Mouse (Mus musculus) thymus, postnatal 4 days (tissue): ENCODE data around the gene Memo1.

Experiments
- DNase-seq: peaks from one replicate; pipeline ENCODE4 v3.0.0; 2021

Gene Memo1

GRCm38 (mm10) chr17:74293687-74294425 is 1.5 kb downstream of the Memo1 start:
- DNase-seq: peak; percentile 62

- no peak for DNase-seq
These were observed 3.5 kb downstream of the Memo1 start for GRCm38 (mm10) chr17:74291640-74292361.

GRCm38 (mm10) chr17:74290869-74291268 is 4.5 kb downstream of the Memo1 start:
- no peak for DNase-seq

- no peak for DNase-seq
These were observed 5.1 kb downstream of the Memo1 start for GRCm38 (mm10) chr17:74290198-74290597.

GRCm38 (mm10) chr17:74288626-74289025 is 6.7 kb downstream of the Memo1 start:
- no peak for DNase-seq

- no peak for DNase-seq
These were observed 9.1 kb downstream of the Memo1 start for GRCm38 (mm10) chr17:74286140-74286730.

- DNase-seq: no peak
These were observed 9.6 kb downstream of the Memo1 start for GRCm38 (mm10) chr17:74285730-74286129.

GRCm38 (mm10) chr17:74284397-74285115 is 10.8 kb downstream of the Memo1 start:
- no peak for DNase-seq

- DNase-seq: no peak
These were observed 13.3 kb downstream of the Memo1 start for GRCm38 (mm10) chr17:74282024-74282423.

- DNase-seq: no peak
These were observed 16.1 kb downstream of the Memo1 start for GRCm38 (mm10) chr17:74278966-74279869.

GRCm38 (mm10) chr17:74274471-74274870 is 20.9 kb downstream of the Memo1 start:
- DNase-seq: no peak

GRCm38 (mm10) chr17:74272683-74273205 is 22.6 kb downstream of the Memo1 start:
- no peak for DNase-seq

- DNase-seq: no peak
These were observed 23.6 kb downstream of the Memo1 start for GRCm38 (mm10) chr17:74271541-74272268.

GRCm38 (mm10) chr17:74270205-74270604 is 25.1 kb downstream of the Memo1 start:
- DNase-seq: no peak

GRCm38 (mm10) chr17:74267415-74268180 is 27.7 kb downstream of the Memo1 start:
- DNase-seq: peak; percentile 25

GRCm38 (mm10) chr17:74265636-74266035 is 29.7 kb downstream of the Memo1 start:
- no peak for DNase-seq

- no peak for DNase-seq
These were observed 30.2 kb downstream of the Memo1 start for GRCm38 (mm10) chr17:74265156-74265505.

GRCm38 (mm10) chr17:74264333-74265155 is 30.8 kb downstream of the Memo1 start:
- DNase-seq: no peak

GRCm38 (mm10) chr17:74262415-74262814 is 32.9 kb downstream of the Memo1 start:
- DNase-seq: no peak

- DNase-seq: no peak
These were observed 50.0 kb downstream of the Memo1 start for GRCm38 (mm10) chr17:74245284-74245683.
